Mouse (Mus musculus) liver, adult 2 months (tissue): Measurements from ENCODE around the gene Cfap77.

Experiments used
- CTCF ChIP-seq: fragments of 200-500 bp; IDR thresholded peaks from 2 replicates; pipeline ENCODE4 v1.5.1; 2011; ENCODE audit warnings: low read depth, low read length, control low read depth
- POLR2A ChIP-seq: fragments of 200-500 bp; IDR thresholded peaks from 2 replicates; pipeline ENCODE4 v1.6.1; 2011; ENCODE audit warnings: low read length, control low read depth; ENCODE audit not compliant: insufficient read depth; ENCODE audit errors: extremely low read depth

GRCm38 (mm10) chr2:29012523-29012922, 42.3 kb downstream of the Cfap77 start:
- TF ChIP-seq CTCF: no peak
- TF ChIP-seq POLR2A: no peak
